Mouse (Mus musculus) ZHBTc4 (cell line): ENCODE measurements around the gene Ugt1a9.
A peak's percentile ranks its signal among the peaks of the same experiment; 100 is the strongest.
"Not testable (repeated sequence)": the region's sequence is repeated elsewhere in the genome, so short reads cannot be mapped to it uniquely, and the experiment has no call there.

Experiments used
- DNase-seq: peaks from one replicate; pipeline ENCODE4 v3.0.0-alpha.2; 2011; ENCODE audit warnings: low read depth, low spot score

The Ugt1a9 gene

DNA sequence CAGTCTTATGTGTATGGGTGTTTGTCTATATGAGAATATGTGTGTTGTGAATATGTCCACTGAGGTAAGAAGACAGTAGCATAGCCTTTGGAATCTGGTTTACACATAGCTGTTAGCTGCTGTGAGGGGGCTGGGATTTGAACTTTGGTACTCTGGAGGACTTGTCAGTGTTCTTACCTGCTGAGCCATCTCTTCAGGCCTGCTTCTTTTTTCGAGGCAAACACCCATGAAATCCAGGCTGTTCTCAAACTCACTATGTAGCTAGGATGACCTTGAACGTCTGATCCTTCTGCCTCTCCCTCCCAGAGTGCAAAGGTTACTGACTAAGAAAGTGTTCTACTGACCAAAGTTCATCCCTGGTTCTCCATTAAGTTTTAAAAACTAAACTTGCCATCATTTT lies 35.1 kb downstream of the Ugt1a9 start:
- no peak for DNase-seq

DNA sequence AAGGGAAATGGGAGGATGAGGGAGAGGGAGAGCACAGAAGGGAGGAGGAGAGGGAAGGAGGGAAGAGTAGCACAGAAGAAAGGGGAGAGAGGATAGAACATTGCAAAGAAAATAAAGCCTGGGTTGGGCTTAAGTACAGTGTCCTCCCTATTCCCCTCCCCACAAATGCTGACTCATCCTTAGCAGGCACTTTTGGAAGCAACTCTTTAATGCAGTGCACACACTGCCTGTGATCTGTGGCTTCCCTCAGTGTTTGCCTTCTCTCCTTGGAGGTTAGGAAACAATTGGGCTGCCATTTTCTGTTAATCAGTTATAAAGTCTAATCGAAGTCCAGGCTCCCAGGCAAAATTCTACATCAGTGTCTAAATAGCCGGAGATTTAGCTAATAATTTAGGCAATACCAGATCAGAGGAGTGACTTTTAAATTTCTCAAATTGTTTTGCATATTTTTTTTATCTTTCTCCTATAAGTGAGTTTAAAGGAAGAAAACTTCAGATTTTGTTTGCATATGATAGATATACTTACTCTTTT lies 38.5 kb downstream of the Ugt1a9 start:
- not testable (repeated sequence) for DNase-seq

DNA sequence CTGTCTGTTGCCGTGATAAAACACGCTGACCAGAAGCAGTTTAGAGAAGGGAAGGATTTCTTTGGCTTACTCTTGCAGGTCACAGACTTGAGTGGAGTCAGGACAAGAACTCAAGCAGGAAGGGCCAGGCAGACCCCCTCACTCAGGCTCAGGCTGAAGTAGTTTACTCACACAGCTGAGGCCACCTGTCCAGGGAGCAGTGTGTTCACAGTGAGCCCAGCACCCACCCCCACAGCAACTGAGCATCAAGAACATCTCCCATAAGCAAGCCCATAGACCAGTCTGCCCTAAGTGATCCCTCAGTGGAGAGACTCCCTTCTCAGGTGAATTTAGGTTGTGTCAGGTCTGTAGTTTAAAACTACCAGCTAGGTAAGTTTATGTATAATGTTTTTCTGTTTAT lies 39.0 kb downstream of the Ugt1a9 start:
- not testable (repeated sequence) for DNase-seq

DNA sequence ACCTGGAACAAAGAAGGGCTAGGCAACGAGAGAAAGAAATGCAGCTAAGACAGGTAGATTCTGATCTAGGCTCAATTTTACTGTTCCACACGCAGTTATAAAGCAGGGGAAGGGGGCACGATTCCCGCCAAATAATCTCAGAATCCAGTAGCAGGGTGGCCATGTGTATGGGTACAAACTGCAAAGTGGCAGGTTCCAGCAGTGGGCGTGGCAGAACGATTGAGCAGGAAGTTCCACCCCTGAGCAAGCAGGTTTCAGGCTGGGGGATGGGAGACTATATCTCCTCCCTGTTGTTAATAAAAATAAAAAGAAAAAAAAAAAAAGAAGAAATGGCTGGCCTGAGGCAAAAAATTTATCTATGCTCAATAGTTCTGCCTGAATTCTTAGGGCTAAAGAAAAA lies 42.2 kb downstream of the Ugt1a9 start:
- not testable (repeated sequence) for DNase-seq

DNA sequence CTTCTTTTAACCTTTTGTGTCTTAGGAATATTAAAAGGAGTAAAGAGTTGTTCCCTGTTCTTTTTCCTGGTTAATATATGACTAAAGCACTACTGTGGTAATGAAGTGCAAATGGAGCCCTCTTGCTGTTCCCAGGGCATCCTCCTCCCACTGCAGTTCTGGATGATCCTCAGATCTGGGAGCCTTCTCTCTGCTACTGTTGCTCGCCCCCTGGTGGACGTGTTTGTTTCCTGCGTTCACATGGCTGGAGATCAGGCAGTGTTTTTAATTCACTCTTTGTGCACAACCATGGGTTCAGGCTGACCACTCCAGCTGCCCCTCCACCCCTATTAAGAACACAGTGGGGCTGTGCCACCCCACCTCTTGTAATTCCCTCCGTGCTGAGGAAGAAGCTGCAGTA lies 50.0 kb downstream of the Ugt1a9 start:
- not testable (repeated sequence) for DNase-seq

DNA sequence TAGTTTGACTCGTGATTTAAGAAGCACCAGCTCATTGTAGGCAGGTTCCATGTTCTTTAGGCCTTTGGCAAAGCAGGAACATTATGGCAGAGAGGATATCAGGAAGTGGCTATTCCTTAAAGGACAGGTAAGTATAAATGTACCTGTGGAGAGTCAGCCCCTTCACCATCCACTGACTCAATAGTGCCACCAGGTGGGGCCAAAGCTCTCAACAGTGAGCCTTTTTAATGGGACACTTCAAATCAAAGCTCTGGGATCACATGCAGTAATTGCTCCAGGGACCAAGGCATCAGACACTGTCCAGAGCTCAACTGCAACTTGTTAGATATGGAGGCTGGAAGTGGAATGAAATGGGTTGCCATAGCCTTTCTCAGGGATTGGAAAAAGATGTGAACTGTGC lies 50.9 kb downstream of the Ugt1a9 start:
- peak; percentile 26 for DNase-seq

DNA sequence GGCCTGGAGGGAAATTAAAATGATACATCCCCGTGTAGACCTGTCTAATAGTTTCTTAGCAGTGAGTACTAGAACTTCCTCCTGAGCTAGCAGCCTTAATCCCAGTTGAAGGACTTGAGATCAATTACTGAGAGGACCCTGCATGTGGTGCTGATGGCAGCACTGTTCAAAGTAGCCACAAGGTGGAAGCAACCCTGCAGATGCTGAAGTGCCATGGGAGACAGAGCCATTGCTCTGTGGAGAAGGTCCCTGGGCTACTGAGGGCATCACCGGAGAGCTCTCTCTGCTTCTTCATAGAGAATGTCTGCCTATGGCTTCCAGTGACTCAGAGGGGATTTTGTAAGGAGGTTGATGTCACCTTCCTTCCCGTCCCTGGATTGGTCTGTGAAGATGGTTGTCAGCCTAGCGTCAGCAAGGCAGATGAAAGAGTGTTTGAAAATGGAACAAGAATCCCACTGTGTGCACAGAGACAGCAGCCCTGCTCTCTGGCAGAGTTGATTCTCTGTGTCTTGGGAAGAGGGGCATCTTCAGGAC lies 55.3 kb downstream of the Ugt1a9 start:
- DNase-seq = not testable (repeated sequence)

DNA sequence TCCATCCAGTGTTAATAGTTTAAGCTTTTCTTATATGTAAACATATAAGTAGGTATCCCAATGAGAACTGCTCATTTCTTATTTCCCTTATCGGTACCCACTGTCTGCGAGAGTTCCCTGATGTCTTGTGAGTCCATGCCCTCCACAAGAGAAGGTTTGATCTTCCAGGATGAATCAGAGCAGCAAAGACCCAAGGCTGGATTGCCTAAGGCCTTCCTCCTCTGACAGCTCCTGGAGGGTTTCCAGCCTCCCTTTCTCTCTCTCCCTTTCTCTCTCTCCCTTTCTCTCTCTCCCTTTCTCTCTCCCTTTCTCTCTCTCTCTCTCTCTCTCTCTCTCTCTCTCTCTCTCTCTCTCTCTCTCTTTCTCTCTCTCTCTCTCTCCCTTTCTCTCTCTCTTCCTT lies 58.5 kb downstream of the Ugt1a9 start:
- not testable (repeated sequence) for DNase-seq

GRCm38 (mm10) chr1:88130223-88130622 lies 59.6 kb downstream of the Ugt1a9 start:
- not testable (repeated sequence) for DNase-seq

GRCm38 (mm10) chr1:88133908-88134456 lies 63.4 kb downstream of the Ugt1a9 start:
- no peak for DNase-seq

- DNase-seq = not testable (repeated sequence)
These were observed 63.9 kb downstream of the Ugt1a9 start, which contains the start of gene Ugt1a6a for GRCm38 (mm10) chr1:88134457-88135011. TSS of gene Ugt1a6a (plus strand) at chr1:88134809.

- not testable (repeated sequence) for DNase-seq
These were observed 64.8 kb downstream of the Ugt1a9 start for GRCm38 (mm10) chr1:88135229-88135904.

DNA sequence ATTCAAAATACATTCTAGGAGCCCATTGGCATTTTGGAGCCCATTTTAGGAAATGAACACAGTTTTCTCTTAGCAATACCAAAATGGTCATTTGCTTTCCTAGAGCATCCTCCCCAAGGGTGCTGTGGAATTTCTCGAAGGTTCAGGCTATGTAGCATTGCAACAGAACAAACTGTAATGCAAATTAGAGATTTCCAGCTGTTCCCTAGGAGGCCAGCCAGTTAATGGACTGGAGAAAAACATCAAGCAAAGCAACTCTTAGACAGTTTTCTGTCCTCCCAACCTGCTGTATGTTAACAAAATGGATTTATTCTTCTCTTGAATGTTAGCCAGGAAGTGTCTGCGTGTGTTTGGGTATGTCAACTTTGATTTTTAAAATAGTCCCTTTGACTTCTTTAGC lies 66.0 kb downstream of the Ugt1a9 start:
- DNase-seq = no peak

DNA sequence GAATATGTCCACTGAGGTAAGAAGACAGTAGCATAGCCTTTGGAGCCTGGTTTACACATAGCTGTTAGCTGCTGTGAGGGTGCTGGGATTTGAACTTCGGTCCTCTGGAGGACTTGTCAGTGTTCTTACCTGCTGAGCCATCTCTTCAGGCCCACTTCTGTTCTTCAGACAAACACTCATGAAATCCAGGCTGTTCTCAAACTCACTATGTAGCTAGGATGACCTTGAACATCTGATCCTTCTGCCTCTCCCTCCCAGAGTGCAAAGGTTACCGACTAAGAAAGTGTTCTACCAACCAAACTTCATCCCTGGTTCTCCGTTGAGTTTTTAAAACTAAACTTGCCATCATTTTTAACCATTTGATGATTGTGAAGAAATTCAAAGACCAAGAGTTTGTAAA lies 66.7 kb downstream of the Ugt1a9 start:
- DNase-seq = no peak

- no peak for DNase-seq
These were observed 67.5 kb downstream of the Ugt1a9 start for GRCm38 (mm10) chr1:88138145-88138544.

- DNase-seq = not testable (repeated sequence)
These were observed 69.9 kb downstream of the Ugt1a9 start for GRCm38 (mm10) chr1:88140492-88140891.

DNA sequence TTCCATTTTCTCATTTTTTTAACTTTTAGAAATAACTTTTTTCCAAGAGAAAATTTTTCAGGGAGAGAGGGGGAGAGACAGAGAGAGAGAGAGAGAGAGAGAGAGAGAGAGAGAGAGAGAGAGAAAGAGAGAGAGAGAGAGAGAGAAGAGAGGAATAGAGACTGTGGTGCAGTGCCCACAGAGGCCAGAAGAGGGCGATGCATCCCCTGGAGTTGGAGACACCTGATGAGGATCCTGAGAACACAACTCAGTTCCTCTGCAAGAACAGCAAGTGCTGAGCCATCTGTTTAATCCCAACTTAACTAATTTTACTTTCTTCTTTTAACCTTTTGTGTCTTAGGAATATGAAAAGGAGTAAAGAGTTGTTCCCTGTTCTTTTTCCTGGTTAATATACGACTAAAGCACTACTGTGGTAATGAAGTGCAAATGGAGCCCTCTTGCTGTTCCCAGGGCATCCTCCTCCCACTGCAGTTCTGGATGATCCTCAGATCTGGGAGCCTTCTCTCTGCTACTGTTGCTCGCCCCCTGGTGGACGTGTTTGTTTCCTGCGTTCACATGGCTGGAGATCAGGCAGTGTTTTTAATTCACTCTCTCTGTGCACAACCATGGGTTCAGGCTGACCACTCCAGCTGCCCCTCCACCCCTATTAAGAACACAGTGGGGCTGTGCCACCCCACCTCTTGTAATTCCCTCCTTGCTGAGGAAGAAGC lies 73.5 kb downstream of the Ugt1a9 start:
- peak; percentile 15 for DNase-seq

- peak; percentile 60 for DNase-seq
These were observed 74.7 kb downstream of the Ugt1a9 start for GRCm38 (mm10) chr1:88145278-88145677.

GRCm38 (mm10) chr1:88150133-88150532 lies 79.5 kb downstream of the Ugt1a9 start:
- DNase-seq = peak; percentile 21

- no peak for DNase-seq
These were observed 87.8 kb downstream of the Ugt1a9 start for GRCm38 (mm10) chr1:88158430-88158829.

GRCm38 (mm10) chr1:88165711-88166110 lies 95.1 kb downstream of the Ugt1a9 start, which contains the start of gene Ugt1a5:
TSS of gene Ugt1a5 (plus strand) at chr1:88166012.
- DNase-seq = no peak

DNA sequence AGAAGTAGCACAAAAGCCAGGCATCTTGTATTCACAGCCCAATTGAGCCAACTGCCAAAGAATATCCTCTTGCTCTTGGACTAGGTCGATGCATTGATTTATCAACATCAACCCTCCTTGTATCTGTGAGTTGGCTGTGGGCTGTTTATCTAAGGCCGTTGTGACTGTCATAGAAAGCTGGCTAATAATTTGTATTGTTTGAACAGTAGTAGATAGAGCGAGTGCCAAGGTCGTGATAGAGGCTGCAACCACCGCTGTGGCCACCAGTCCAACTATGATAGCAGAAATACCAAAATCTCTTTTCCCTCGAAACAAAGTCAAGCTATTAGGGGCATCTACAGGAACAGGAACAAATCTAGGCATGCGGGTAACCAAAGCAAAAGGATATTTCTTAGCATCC lies 101.6 kb downstream of the Ugt1a9 start:
- not testable (repeated sequence) for DNase-seq
